ENCODE assay signal across 1 mouse cellular context in the genomic region with DNA sequence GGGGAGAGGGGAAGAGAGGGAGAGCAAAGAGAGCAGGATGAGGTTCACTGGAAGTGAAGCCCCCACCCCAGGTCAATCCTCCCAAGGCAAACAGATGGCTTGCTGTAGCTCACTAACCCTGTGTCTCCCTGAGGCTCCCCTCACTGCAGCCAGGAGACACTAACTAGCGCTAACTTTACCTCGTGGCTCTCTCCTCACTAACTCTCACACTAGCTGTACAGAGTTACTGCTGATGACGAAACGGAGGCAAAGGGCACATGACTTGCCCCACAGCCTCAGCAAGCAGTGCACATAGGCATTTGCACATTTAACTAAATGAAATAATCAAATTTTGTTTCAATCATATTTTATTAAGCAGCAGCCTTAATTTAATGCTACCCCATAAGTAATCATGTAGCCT.
TF ChIP-seq lines count a peak whose summit lies in the region.

No protein-coding gene starts in this region.

TF ChIP-seq in ES-E14, 5 proteins besides CTCF, POLR2A, EP300 and RAD21:
- TF ChIP-seq ZNF384 (IDR thresholded peaks at IDR 0.05; ENCODE audit: low read depth, low read length) (no peak), MAFK (IDR thresholded peaks at IDR 0.05; ENCODE audit: insufficient read depth, low read depth, low read length) (no peak), HCFC1 (IDR thresholded peaks at IDR 0.05; ENCODE audit: borderline replicate concordance, insufficient read depth, low read length) (no peak), CHD2 (IDR thresholded peaks at IDR 0.05; ENCODE audit: low read depth, low read length) (no peak), ZC3H11A (IDR thresholded peaks at IDR 0.05; ENCODE audit: borderline replicate concordance, low read depth, low read length) (no peak)
